ENCODE assay signal across 8 mouse cellular contexts in genomic region chr8:128685507-128686428, GRCm38 (mm10). TPM values are rescaled to one million over a fixed set of nuclear protein-coding genes. Genes with fewer than 3 reads are reported as not detected.
DNase-seq lines count a peak whose midpoint lies in the region; ATAC-seq lines count a peak whose summit lies in the region.

Gene Itgb1, plus strand, starts transcription at chr8:128685654.

- peak within 1 kb of the TSS; percentile 100 for H3K9ac ChIP-seq in hindbrain, embryonic 14.5 days

- peak; percentile 94 for ATAC-seq in hindbrain, embryonic 14.5 days (ENCODE audit: low FRiP score)

- H3K9me3 ChIP-seq in hindbrain, embryonic 14.5 days (ENCODE audit: control insufficient read depth, low read length), result no peaks in the 10 kb centered on the region

- peak; percentile 95 for DNase-seq in WW6 (ENCODE audit: low read depth, low spot score)
- DNase-seq in cerebellum, postnatal 36 days, result peak; percentile 90 to 94
- peak; percentile 85 to 88 for DNase-seq in frontal cortex, postnatal 36 days (ENCODE audit: low spot score in 2 of 2)
- DNase-seq in hindbrain, embryonic 14.5 days (ENCODE audit: low spot score), result peak; percentile 92
- peak; percentile 86 to 87 for DNase-seq in layer of hippocampus, postnatal 36 days
- DNase-seq in lung, postnatal 25 days (ENCODE audit: low spot score), result peak; percentile 95
- DNase-seq in retina, embryonic 14.5 days (ENCODE audit: low spot score), result peak; percentile 94
- DNase-seq in thymus, postnatal 36 days, result peak; percentile 86 to 89

- H3K27me3 ChIP-seq in hindbrain, embryonic 14.5 days (ENCODE audit: control insufficient read depth, insufficient read depth, low read length), result no peaks in the 10 kb centered on the region

- peaks cover 30% of the 10 kb centered on the region for H3K4me1 ChIP-seq in hindbrain, embryonic 14.5 days (replicated peaks; ENCODE audit: control insufficient read depth, insufficient read depth, low read length)

- peak within 1 kb of the TSS; percentile 100 for H3K27ac ChIP-seq in hindbrain, embryonic 14.5 days

- H3K4me2 ChIP-seq in hindbrain, embryonic 14.5 days (replicated peaks), result peak within 1 kb of the TSS; percentile 86

- H3K4me3 ChIP-seq in hindbrain, embryonic 14.5 days (replicated peaks; ENCODE audit: low read length), result peak within 1 kb of the TSS; percentile 96

- WGBS in hindbrain, embryonic 14.5 days, result under 1% methylated on average over 98 of the region's 113 CpGs

- no peaks in the 10 kb centered on the region for H3K36me3 ChIP-seq in hindbrain, embryonic 14.5 days (replicated peaks; ENCODE audit: control insufficient read depth, insufficient read depth)

RNA-seq across cellular contexts. Expression of gene Itgb1, which starts in this region (rescaled TPM):
- 101 and 116 TPM in 2 replicates for polyA plus RNA-seq in hindbrain, embryonic 14.5 days (2014; fragmentation: Nextera tagmentation; extraction: Ambion mirVana)
- 10 to 100 TPM; 42.7 to 45.3 TPM for total RNA-seq in layer of hippocampus, postnatal 36 days (2021)

Comparison
In these comparisons a context has a peak if more than half of its experiments do, and no peak if none do; other contexts are left out.
1. Peak in every context shown above with its lines: DNase-seq, ATAC-seq, H3K4me3 ChIP-seq and H3K27ac ChIP-seq.